Mouse (Mus musculus): Measurements from ENCODE around the gene Ptprg. TPM values are rescaled to one million over a fixed set of nuclear protein-coding genes. Genes with fewer than 3 reads are reported as not detected.
"Not testable (repeated sequence)": the region's sequence is repeated elsewhere in the genome, so short reads cannot be mapped to it uniquely, and the experiment has no call there.

The Ptprg gene
- polyA plus RNA-seq, 1 experiment from 2014 or later = 38.7 TPM

GRCm38 (mm10) chr14:11964326-11964725 lies 411.0 kb downstream of the Ptprg start:
- not testable (repeated sequence) for H3K4me3 ChIP-seq (ENCODE audit: low read length); H3K36me3 ChIP-seq (ENCODE audit: insufficient read depth, low read length); ATAC-seq (ENCODE audit: low FRiP score, low TSS enrichment); H3K27me3 ChIP-seq (ENCODE audit: insufficient read depth, low read length); H3K9ac ChIP-seq (replicated peaks; ENCODE audit: low read length); H3K27ac ChIP-seq (ENCODE audit: low read length); H3K4me1 ChIP-seq (ENCODE audit: insufficient read depth, low read length); H3K9me3 ChIP-seq (ENCODE audit: low read length); H3K4me2 ChIP-seq (replicated peaks; ENCODE audit: low read depth, low read length)
- WGBS = no CpG with 5 or more reads among the region's 1 CpGs

- Histone ChIP-seq H3K27me3 (ENCODE audit: insufficient read depth, low read length) (no peaks in the 10 kb centered on the region), H3K36me3 (ENCODE audit: insufficient read depth, low read length) (0 out of 2 replicates have a peak, but pooled peaks cover 4% of the 10 kb centered on the region), H3K27ac (ENCODE audit: low read length) (no peak overlapping the region), H3K4me3 (ENCODE audit: low read length) (no peak overlapping the region), H3K4me1 (ENCODE audit: insufficient read depth, low read length) (no peaks in the 10 kb centered on the region; the same call in 1 of the 2 replicates), H3K9me3 (ENCODE audit: low read length) (no peaks in the 10 kb centered on the region), H3K4me2 (replicated peaks; ENCODE audit: low read depth, low read length) (no peak overlapping the region), H3K9ac (replicated peaks; ENCODE audit: low read length) (no peak overlapping the region)
- 62% methylated on average over 5 of the region's 5 CpGs for WGBS
- no peak for ATAC-seq (ENCODE audit: low FRiP score, low TSS enrichment)
Observed at GRCm38 (mm10) chr14:11965878-11966277, 412.5 kb downstream of the Ptprg start.

- 39% methylated on average over 4 of the region's 4 CpGs for WGBS
- Histone ChIP-seq H3K36me3 (ENCODE audit: insufficient read depth, low read length) (no peaks in the 10 kb centered on the region), H3K27ac (ENCODE audit: low read length) (no peak overlapping the region), H3K4me1 (ENCODE audit: insufficient read depth, low read length) (no peaks in the 10 kb centered on the region), H3K9ac (replicated peaks; ENCODE audit: low read length) (no peak overlapping the region), H3K4me2 (replicated peaks; ENCODE audit: low read depth, low read length) (no peak overlapping the region), H3K9me3 (ENCODE audit: low read length) (no peaks in the 10 kb centered on the region), H3K27me3 (ENCODE audit: insufficient read depth, low read length) (no peaks in the 10 kb centered on the region), H3K4me3 (ENCODE audit: low read length) (no peak overlapping the region)
- no peak for ATAC-seq (ENCODE audit: low FRiP score, low TSS enrichment)
Observed at GRCm38 (mm10) chr14:11981764-11982163, 428.4 kb downstream of the Ptprg start.

- H3K4me2 ChIP-seq (replicated peaks; ENCODE audit: low read depth, low read length) = no peak overlapping the region
- no peak overlapping the region for H3K4me3 ChIP-seq (ENCODE audit: low read length)
- H3K27ac ChIP-seq (ENCODE audit: low read length) = no peak overlapping the region
- ATAC-seq (ENCODE audit: low FRiP score, low TSS enrichment) = no peak
- no peaks in the 10 kb centered on the region for H3K9me3 ChIP-seq (ENCODE audit: low read length)
- 76% methylated on average over 9 of the region's 9 CpGs for WGBS
- no peaks in the 10 kb centered on the region for H3K36me3 ChIP-seq (ENCODE audit: insufficient read depth, low read length)
- H3K27me3 ChIP-seq (ENCODE audit: insufficient read depth, low read length) = no peaks in the 10 kb centered on the region
- H3K9ac ChIP-seq (replicated peaks; ENCODE audit: low read length) = no peak overlapping the region
- no peaks in the 10 kb centered on the region for H3K4me1 ChIP-seq (ENCODE audit: insufficient read depth, low read length)
Observed at GRCm38 (mm10) chr14:11983031-11983430, 429.7 kb downstream of the Ptprg start.

GRCm38 (mm10) chr14:11984086-11984485 lies 430.8 kb downstream of the Ptprg start:
- H3K27me3 ChIP-seq (ENCODE audit: insufficient read depth, low read length) = no peaks in the 10 kb centered on the region
- 47% methylated on average over 3 of the region's 3 CpGs for whole genome bisulfite sequencing

GRCm38 (mm10) chr14:11988975-11989374 lies 435.6 kb downstream of the Ptprg start:
- no peaks in the 10 kb centered on the region for H3K4me1 ChIP-seq (ENCODE audit: insufficient read depth, low read length)
- H3K9me3 ChIP-seq (ENCODE audit: low read length) = no peaks in the 10 kb centered on the region
- no peak overlapping the region for H3K4me3 ChIP-seq (ENCODE audit: low read length)
- no peaks in the 10 kb centered on the region for H3K27me3 ChIP-seq (ENCODE audit: insufficient read depth, low read length)
- no peaks in the 10 kb centered on the region for H3K36me3 ChIP-seq (ENCODE audit: insufficient read depth, low read length)
- no peak overlapping the region for H3K9ac ChIP-seq (replicated peaks; ENCODE audit: low read length)
- H3K27ac ChIP-seq (ENCODE audit: low read length) = no peak overlapping the region
- WGBS = 58% methylated on average over 2 of the region's 2 CpGs
- no peak for ATAC-seq (ENCODE audit: low FRiP score, low TSS enrichment)
- no peak overlapping the region for H3K4me2 ChIP-seq (replicated peaks; ENCODE audit: low read depth, low read length)

More at GRCm38 (mm10) chr14:11984086-11984485, 430.8 kb downstream of the Ptprg start:
- ATAC-seq (ENCODE audit: low FRiP score, low TSS enrichment) = no peak
- Histone ChIP-seq H3K4me3 (ENCODE audit: low read length) (no peak overlapping the region), H3K9me3 (ENCODE audit: low read length) (no peaks in the 10 kb centered on the region), H3K9ac (replicated peaks; ENCODE audit: low read length) (no peak overlapping the region), H3K4me1 (ENCODE audit: insufficient read depth, low read length) (no peaks in the 10 kb centered on the region), H3K4me2 (replicated peaks; ENCODE audit: low read depth, low read length) (no peak overlapping the region), H3K27ac (ENCODE audit: low read length) (no peak overlapping the region), H3K36me3 (ENCODE audit: insufficient read depth, low read length) (no peaks in the 10 kb centered on the region)

- no peaks in the 10 kb centered on the region for H3K9me3 ChIP-seq (ENCODE audit: low read length)
- no peak overlapping the region for H3K9ac ChIP-seq (replicated peaks; ENCODE audit: low read length)
- H3K4me2 ChIP-seq (replicated peaks; ENCODE audit: low read depth, low read length) = no peak overlapping the region
- no peak overlapping the region for H3K4me3 ChIP-seq (ENCODE audit: low read length)
- H3K27ac ChIP-seq (ENCODE audit: low read length) = no peak overlapping the region
- H3K4me1 ChIP-seq (ENCODE audit: insufficient read depth, low read length) = no peaks in the 10 kb centered on the region
- 38% methylated on average over 2 of the region's 2 CpGs for WGBS
- no peaks in the 10 kb centered on the region for H3K27me3 ChIP-seq (ENCODE audit: insufficient read depth, low read length)
- no peak for ATAC-seq (ENCODE audit: low FRiP score, low TSS enrichment)
- H3K36me3 ChIP-seq (ENCODE audit: insufficient read depth, low read length) = no peaks in the 10 kb centered on the region
Observed at GRCm38 (mm10) chr14:11991151-11991550, 437.8 kb downstream of the Ptprg start.

- no peak for ATAC-seq (ENCODE audit: low FRiP score, low TSS enrichment)
- no peak overlapping the region for H3K4me2 ChIP-seq (replicated peaks; ENCODE audit: low read depth, low read length)
- no peak overlapping the region for H3K27ac ChIP-seq (ENCODE audit: low read length)
- no peak overlapping the region for H3K9ac ChIP-seq (replicated peaks; ENCODE audit: low read length)
- 53% methylated on average over 4 of the region's 4 CpGs for WGBS
- no peaks in the 10 kb centered on the region for H3K4me1 ChIP-seq (ENCODE audit: insufficient read depth, low read length)
- no peak overlapping the region for H3K4me3 ChIP-seq (ENCODE audit: low read length)
- no peaks in the 10 kb centered on the region for H3K27me3 ChIP-seq (ENCODE audit: insufficient read depth, low read length)
- no peaks in the 10 kb centered on the region for H3K36me3 ChIP-seq (ENCODE audit: insufficient read depth, low read length)
- H3K9me3 ChIP-seq (ENCODE audit: low read length) = no peaks in the 10 kb centered on the region
Observed at GRCm38 (mm10) chr14:11992111-11992510, 438.8 kb downstream of the Ptprg start.

GRCm38 (mm10) chr14:11992534-11992933 lies 439.2 kb downstream of the Ptprg start:
- no peaks in the 10 kb centered on the region for H3K9me3 ChIP-seq (ENCODE audit: low read length)
- H3K27me3 ChIP-seq (ENCODE audit: insufficient read depth, low read length) = no peaks in the 10 kb centered on the region
- no peak overlapping the region for H3K4me2 ChIP-seq (replicated peaks; ENCODE audit: low read depth, low read length)
- no peak overlapping the region for H3K9ac ChIP-seq (replicated peaks; ENCODE audit: low read length)
- no peak overlapping the region for H3K4me3 ChIP-seq (ENCODE audit: low read length)
- WGBS = 84% methylated on average over 6 of the region's 6 CpGs
- no peaks in the 10 kb centered on the region for H3K36me3 ChIP-seq (ENCODE audit: insufficient read depth, low read length)
- no peaks in the 10 kb centered on the region for H3K4me1 ChIP-seq (ENCODE audit: insufficient read depth, low read length)
- no peak overlapping the region for H3K27ac ChIP-seq (ENCODE audit: low read length)
- ATAC-seq (ENCODE audit: low FRiP score, low TSS enrichment) = no peak

GRCm38 (mm10) chr14:11997555-11997954 lies 444.2 kb downstream of the Ptprg start:
- no peaks in the 10 kb centered on the region for H3K27me3 ChIP-seq (ENCODE audit: insufficient read depth, low read length)
- H3K4me2 ChIP-seq (replicated peaks; ENCODE audit: low read depth, low read length) = no peak overlapping the region
- no peaks in the 10 kb centered on the region for H3K36me3 ChIP-seq (ENCODE audit: insufficient read depth, low read length)
- H3K4me1 ChIP-seq (ENCODE audit: insufficient read depth, low read length) = no peaks in the 10 kb centered on the region
- H3K27ac ChIP-seq (ENCODE audit: low read length) = no peak overlapping the region
- 64% methylated on average over 6 of the region's 6 CpGs for WGBS
- no peak for ATAC-seq (ENCODE audit: low FRiP score, low TSS enrichment)
- H3K9me3 ChIP-seq (ENCODE audit: low read length) = no peaks in the 10 kb centered on the region
- no peak overlapping the region for H3K9ac ChIP-seq (replicated peaks; ENCODE audit: low read length)
- H3K4me3 ChIP-seq (ENCODE audit: low read length) = no peak overlapping the region
